Mouse (Mus musculus) E14TG2a.4 (cell line): ENCODE measurements at regions not wholly inside any gene's neighbourhood (a gene's known extent, or its start where the extent isn't known, plus 50 kb on each side); places are given as distances from the start of the nearest gene placed in this dataset.

ENCODE experiments used
- H3K27me3 ChIP-seq: 2 replicates; pipeline ENCODE4 v1.6.1; 2014; ENCODE audit warnings: low read length, control low read depth; ENCODE audit not compliant: insufficient read depth
- H3K36me3 ChIP-seq: 2 replicates; pipeline ENCODE4 v1.6.1; 2014; ENCODE audit warnings: low read length, control low read depth; ENCODE audit not compliant: insufficient read depth
- H3K4me1 ChIP-seq: replicated peaks from 2 replicates; pipeline ENCODE4 v1.6.1; 2014; ENCODE audit warnings: low read depth, low read length, control low read depth
- H3K4me3 ChIP-seq: replicated peaks from 2 replicates; pipeline ENCODE4 v1.5.1; 2014; ENCODE audit warnings: mild to moderate bottlenecking, low read length
- H3K9me3 ChIP-seq: 2 replicates; pipeline ENCODE4 v1.6.1; 2014; ENCODE audit warnings: low read length, control low read depth
- CTCF ChIP-seq: conservative IDR thresholded peaks from 2 replicates; pipeline ENCODE4 v1.5.1; 2014; ENCODE audit warnings: low read length
- NANOG ChIP-seq: IDR thresholded peaks from 2 replicates; pipeline ENCODE4 v1.6.1; 2014; ENCODE audit warnings: borderline replicate concordance, low read length, mixed read lengths
- POU5F1 ChIP-seq: IDR thresholded peaks from 2 replicates; pipeline ENCODE4 v1.6.1; 2014; ENCODE audit warnings: low read length, borderline replicate concordance

DNA sequence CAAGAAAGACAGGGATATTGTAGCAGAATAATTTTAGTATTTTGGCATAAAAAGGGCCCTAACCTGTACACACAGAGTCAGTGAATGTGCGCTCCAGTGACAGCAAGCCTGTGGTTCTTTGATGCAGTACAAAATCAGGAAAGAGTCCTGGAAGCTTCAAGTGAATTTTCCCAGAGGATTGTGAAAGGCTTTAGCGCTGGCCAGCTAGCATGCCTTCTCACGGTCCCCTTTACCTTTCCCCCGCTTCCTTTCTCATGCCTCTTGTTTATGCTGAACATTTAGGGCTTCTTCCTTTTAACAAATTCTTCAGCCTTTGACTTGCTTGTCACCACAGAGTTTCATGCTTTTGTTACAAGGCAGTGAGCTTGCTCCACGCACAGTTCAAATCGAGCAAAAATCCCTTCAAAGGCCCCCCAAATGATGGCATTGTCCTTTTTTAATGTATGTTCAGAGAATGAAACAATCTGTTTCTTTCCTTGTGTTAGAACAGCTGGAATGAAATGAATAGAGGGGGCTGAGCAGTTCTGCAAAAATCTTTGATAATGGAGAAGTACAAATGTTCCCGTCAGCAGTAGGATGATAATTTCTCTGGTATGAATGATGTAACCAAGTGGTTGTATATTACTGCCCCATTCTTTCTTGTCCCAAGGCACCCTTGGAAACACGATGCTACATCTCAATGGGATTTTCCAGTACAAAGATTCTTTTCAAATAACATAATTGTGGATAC, 576.3 kb upstream of the Zeb2 start:
- H3K4me3 ChIP-seq: no peak overlapping the region
- no peaks in the 10 kb centered on the region for H3K36me3 ChIP-seq
- no peaks in the 10 kb centered on the region for H3K27me3 ChIP-seq
- TF ChIP-seq CTCF: no peak
- H3K4me1 ChIP-seq: no peaks in the 10 kb centered on the region
- no peaks in the 10 kb centered on the region for H3K9me3 ChIP-seq

DNA sequence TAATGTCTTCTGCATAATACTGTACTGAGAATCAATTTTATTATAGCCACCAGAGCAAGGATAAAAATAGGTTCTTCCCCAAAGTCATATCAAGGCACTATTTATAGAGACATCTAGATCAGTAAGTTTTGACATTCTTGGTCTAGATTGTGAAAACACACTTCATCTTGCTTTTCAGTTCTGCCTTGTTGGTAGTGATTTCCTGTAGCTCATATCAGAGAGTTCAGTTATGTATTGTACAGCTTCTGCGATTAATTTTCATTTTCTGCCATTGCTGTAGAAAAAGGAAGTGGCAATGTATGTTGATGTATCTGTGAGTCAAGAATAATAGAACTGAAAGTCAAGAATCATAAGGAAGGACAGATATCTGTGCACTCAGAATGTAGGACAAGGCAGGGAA, 575.6 kb upstream of the Zeb2 start:
- Histone ChIP-seq H3K9me3 (no peaks in the 10 kb centered on the region), H3K4me1 (no peaks in the 10 kb centered on the region), H3K27me3 (no peaks in the 10 kb centered on the region), H3K36me3 (no peaks in the 10 kb centered on the region), H3K4me3 (no peak overlapping the region)
- no peak for TF ChIP-seq NANOG
- TF ChIP-seq CTCF: no peak
- no peak for TF ChIP-seq POU5F1

DNA sequence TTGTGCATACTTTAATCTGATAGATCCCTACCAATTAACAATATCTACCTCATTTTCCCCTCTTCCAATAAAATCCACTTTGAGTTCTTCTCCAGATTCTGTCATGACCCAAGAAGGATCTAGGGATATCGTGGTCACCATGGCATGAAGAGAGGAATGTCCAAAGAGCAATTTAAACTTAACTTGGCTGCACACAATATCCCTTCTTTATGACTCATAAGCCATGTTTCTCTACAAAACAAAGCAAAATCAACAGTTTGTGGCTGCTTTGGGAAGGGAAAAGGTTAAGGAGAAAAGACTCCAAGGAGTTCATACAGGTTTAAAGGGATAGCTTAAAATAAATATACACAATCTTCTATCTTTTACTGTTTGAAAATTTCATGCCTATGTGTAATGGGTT, 571.8 kb upstream of the Zeb2 start:
- no peaks in the 10 kb centered on the region for H3K9me3 ChIP-seq
- H3K27me3 ChIP-seq: no peaks in the 10 kb centered on the region
- TF ChIP-seq CTCF (no peak), NANOG (no peak)
- H3K4me3 ChIP-seq: no peak overlapping the region
- H3K36me3 ChIP-seq: no peaks in the 10 kb centered on the region
- H3K4me1 ChIP-seq: no peaks in the 10 kb centered on the region

DNA sequence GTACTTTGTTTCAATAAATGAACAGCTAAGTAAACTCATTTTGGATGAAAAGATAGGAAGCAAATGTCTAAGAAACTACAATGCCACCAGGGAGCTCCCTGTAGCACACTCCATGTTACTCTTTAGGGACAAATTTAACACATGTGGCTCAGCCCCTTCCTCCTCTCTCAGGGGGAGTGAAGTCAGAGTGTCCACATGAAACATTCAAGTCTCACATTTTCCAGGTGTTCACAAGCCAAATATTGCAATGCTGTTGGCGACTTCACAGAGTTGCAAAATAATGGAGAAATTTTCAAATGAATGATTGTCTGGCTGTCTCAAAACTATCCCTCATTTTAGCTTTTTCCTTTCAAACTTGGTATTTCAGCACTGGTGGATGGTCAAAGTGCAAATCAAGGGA, 564.1 kb upstream of the Zeb2 start:
- TF ChIP-seq CTCF (no peak), POU5F1 (no peak)
- H3K4me1 ChIP-seq: no peaks in the 10 kb centered on the region
- H3K27me3 ChIP-seq: no peaks in the 10 kb centered on the region
- no peaks in the 10 kb centered on the region for H3K9me3 ChIP-seq
- no peak overlapping the region for H3K4me3 ChIP-seq
- no peaks in the 10 kb centered on the region for H3K36me3 ChIP-seq

DNA sequence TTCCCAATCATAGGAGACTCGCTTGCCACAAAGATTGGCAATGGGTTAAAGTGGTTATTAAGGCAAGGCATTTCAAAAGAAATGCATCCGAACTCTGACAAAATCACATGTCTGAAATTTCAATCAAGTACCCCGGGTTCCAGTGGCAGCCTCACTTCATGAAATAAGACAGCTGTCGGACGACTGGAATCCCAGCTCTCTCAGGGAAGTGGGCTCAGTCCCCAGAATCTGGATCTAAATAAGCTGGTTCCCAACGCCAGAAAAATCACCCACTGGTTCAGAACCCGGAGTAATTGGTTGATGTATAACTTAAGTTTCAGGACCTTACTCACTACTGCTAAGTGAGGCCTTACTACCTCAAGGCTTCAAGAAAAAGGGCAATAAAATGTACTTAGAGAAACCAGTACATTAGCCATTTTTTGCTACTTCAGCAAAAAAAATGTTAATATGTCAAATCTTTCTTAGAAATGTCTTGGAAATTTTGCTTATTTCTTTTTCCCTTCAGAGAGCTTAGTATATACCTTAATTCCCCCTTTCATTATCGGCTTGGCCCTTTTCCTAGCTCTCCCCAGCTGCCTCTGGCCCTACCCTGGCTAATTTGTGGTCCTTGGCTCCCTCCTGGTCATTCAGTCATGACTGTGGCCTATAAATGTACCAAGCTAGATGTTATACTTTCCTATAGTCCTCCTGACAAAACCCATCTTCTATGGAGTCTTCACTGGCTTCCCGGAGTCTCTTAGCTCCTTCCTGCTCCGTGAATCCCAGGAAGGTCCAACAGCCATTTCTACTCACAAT, 562.1 kb upstream of the Zeb2 start:
- no peak for TF ChIP-seq CTCF
- no peak for TF ChIP-seq NANOG
- TF ChIP-seq POU5F1: no peak
- Histone ChIP-seq H3K36me3 (no peaks in the 10 kb centered on the region), H3K4me1 (no peaks in the 10 kb centered on the region), H3K4me3 (no peak overlapping the region), H3K9me3 (no peaks in the 10 kb centered on the region), H3K27me3 (no peaks in the 10 kb centered on the region)

DNA sequence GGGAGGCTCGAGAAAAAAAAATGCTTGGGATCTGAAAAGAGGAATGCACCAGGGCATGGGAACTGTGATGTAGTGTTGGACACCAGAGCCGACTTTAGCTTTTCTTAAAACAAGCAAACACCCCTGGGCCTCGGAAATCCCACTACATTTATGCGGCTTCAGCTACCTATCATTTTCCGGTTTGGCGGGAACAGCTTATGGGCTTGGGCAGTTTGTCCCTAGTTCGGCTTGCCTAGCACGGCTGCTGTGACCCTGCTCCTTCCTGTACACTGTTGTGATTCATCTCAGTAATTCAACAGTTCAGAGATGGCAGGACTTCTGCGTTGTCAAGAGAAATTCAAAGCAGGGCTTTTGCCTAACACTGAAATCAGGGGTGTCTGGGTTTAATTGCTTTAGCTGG, 561.5 kb upstream of the Zeb2 start:
- H3K36me3 ChIP-seq: no peaks in the 10 kb centered on the region
- no peaks in the 10 kb centered on the region for H3K4me1 ChIP-seq
- H3K9me3 ChIP-seq: no peaks in the 10 kb centered on the region
- no peaks in the 10 kb centered on the region for H3K27me3 ChIP-seq
- TF ChIP-seq NANOG: no peak
- TF ChIP-seq CTCF: no peak
- no peak for TF ChIP-seq POU5F1
- H3K4me3 ChIP-seq: no peak overlapping the region

DNA sequence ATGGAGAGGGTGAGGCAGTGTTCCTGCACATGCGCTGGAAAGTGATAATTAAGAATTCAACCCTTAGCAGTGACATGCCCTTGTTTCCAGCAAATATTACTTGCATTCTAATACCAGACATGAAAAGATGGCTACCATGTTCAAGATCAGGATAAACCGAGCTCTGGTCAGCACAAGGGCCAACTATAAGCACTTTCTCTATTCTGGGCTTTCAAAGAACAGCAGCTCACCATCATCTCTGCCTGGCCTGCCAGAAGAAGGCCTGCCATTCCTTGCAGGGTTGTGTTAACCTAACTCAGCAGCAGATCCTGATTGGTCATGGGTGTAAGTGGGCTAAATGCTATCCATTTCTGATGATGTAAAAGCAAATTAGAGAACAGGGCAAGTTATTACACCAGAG, 558.6 kb upstream of the Zeb2 start:
- H3K27me3 ChIP-seq: no peaks in the 10 kb centered on the region
- no peaks in the 10 kb centered on the region for H3K36me3 ChIP-seq
- TF ChIP-seq NANOG (no peak), POU5F1 (no peak)

DNA sequence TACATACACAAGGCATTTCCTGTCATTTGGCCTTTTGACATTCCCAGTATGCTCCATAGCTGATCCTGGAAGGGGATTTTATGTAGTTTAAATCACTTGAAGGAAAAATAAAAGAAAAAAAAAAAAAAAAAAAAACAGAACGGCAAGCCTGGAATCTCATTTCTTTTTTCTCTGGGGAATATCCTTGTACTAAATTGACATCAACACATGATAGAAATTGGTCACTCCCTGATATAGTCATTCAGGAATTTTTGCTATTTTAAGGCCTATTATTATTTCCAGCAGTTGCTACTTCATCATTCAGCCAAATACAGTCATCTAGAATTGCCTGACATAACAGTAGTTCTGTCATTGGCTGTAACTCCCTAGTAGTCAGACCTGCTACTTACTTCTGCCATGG, 538.8 kb upstream of the Zeb2 start:
- no peaks in the 10 kb centered on the region for H3K4me1 ChIP-seq
- no peak overlapping the region for H3K4me3 ChIP-seq

More for the DNA sequence above, 558.6 kb upstream of the Zeb2 start:
- Histone ChIP-seq H3K4me1 (no peaks in the 10 kb centered on the region), H3K9me3 (no peaks in the 10 kb centered on the region), H3K4me3 (no peak overlapping the region)

DNA sequence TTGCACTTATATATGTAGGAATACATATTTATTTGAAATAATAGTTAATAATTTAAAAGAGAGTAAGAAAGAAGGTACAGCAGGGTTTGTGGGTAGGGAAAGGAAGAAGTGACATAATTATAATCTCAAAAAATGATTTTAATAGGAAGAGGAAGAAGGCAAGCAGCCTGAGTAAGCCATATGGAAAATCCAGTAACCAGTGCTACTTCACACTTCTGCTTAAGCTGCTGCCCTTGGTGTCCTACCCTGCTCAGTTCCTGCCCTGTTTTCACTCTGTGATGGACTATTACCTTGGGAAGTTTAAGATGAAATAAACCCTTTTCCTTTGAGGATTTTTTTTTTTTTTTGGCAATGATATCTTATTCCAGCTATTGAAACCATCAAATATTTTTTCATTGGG, 537.5 kb upstream of the Zeb2 start:
- no peaks in the 10 kb centered on the region for H3K4me1 ChIP-seq

More for the DNA sequence above, 538.8 kb upstream of the Zeb2 start:
- TF ChIP-seq POU5F1 (no peak), CTCF (no peak), NANOG (no peak)
- H3K9me3 ChIP-seq: no peaks in the 10 kb centered on the region
- H3K27me3 ChIP-seq: no peaks in the 10 kb centered on the region
- no peaks in the 10 kb centered on the region for H3K36me3 ChIP-seq

More for the DNA sequence above, 537.5 kb upstream of the Zeb2 start:
- H3K27me3 ChIP-seq: no peaks in the 10 kb centered on the region
- no peak overlapping the region for H3K4me3 ChIP-seq
- H3K36me3 ChIP-seq: no peaks in the 10 kb centered on the region
- no peaks in the 10 kb centered on the region for H3K9me3 ChIP-seq
- TF ChIP-seq POU5F1 (no peak), CTCF (no peak), NANOG (no peak)
